Mouse (Mus musculus) C2C12 (cell line): ENCODE results near the gene Bok. TPM values are rescaled to one million over a fixed set of nuclear protein-coding genes. Genes with fewer than 3 reads are reported as not detected.
A peak's percentile ranks its signal among the peaks of the same experiment; 100 is the strongest.

Experiments used
- H3K27me3 ChIP-seq: one replicate; pipeline ENCODE4 v1.6.1; 2011; ENCODE audit not compliant: control insufficient read depth, insufficient read depth, insufficient read length
- H3K36me3 ChIP-seq: one replicate; pipeline ENCODE4 v1.6.1; 2011; ENCODE audit not compliant: control insufficient read depth, insufficient read depth
- H3K4me3 ChIP-seq: one replicate; pipeline ENCODE4 v1.5.1; 2011; ENCODE audit warnings: mild to moderate bottlenecking, control low read depth; ENCODE audit not compliant: poor library complexity, insufficient read depth, severe bottlenecking
- H3K79me2 ChIP-seq: one replicate; pipeline ENCODE4 v1.6.1; 2011; ENCODE audit not compliant: control insufficient read depth, insufficient read depth
- H3K79me3 ChIP-seq: one replicate; pipeline ENCODE4 v1.6.1; 2011; ENCODE audit warnings: low read depth, control low read depth
- H3ac ChIP-seq: one replicate; pipeline ENCODE3; 2011; ENCODE audit warnings: low read depth; ENCODE audit not compliant: control insufficient read depth, insufficient read length
- CEBPB ChIP-seq: IDR thresholded peaks from one replicate; pipeline ENCODE4 v1.6.1; 2011; ENCODE audit warnings: low read depth, mild to moderate bottlenecking, control low read depth, moderate library complexity
- CTCF ChIP-seq: IDR thresholded peaks from one replicate; pipeline ENCODE4 v1.5.1; 2011; ENCODE audit not compliant: control insufficient read depth, insufficient read depth, insufficient read length
- FOSL1 ChIP-seq: IDR thresholded peaks from one replicate; pipeline ENCODE4 v1.8.0; 2011; ENCODE audit warnings: mild to moderate bottlenecking, low read length; ENCODE audit not compliant: poor library complexity, insufficient read depth, severe bottlenecking
- MAX ChIP-seq: IDR thresholded peaks from one replicate; pipeline ENCODE4 v1.6.1; 2011; ENCODE audit warnings: mild to moderate bottlenecking, control low read depth
- MYOD1 ChIP-seq: IDR thresholded peaks from one replicate; pipeline ENCODE4 v1.6.1; 2011; ENCODE audit warnings: low read depth; ENCODE audit not compliant: control insufficient read depth, insufficient read length
- MYOG ChIP-seq: IDR thresholded peaks from one replicate; pipeline ENCODE4 v1.6.1; 2011; ENCODE audit not compliant: control insufficient read depth, insufficient read length; ENCODE audit errors: extremely low read depth
- USF1 ChIP-seq: IDR thresholded peaks from one replicate; pipeline ENCODE4 v1.6.1; 2011; ENCODE audit warnings: low read depth, mild to moderate bottlenecking, control low read depth, moderate library complexity
- polyA plus RNA-seq: library from polyadenylated mRNA; unstranded; fragments of >200 nt; fragmentation: generic; extraction: Trizol; gene quantifications from one replicate; pipeline ENCODE4 v1.2.1, GENCODE M21; 2012; ENCODE audit warnings: missing spikeins

The Bok gene
- polyA plus RNA-seq, 1 experiment = 219 TPM

DNA sequence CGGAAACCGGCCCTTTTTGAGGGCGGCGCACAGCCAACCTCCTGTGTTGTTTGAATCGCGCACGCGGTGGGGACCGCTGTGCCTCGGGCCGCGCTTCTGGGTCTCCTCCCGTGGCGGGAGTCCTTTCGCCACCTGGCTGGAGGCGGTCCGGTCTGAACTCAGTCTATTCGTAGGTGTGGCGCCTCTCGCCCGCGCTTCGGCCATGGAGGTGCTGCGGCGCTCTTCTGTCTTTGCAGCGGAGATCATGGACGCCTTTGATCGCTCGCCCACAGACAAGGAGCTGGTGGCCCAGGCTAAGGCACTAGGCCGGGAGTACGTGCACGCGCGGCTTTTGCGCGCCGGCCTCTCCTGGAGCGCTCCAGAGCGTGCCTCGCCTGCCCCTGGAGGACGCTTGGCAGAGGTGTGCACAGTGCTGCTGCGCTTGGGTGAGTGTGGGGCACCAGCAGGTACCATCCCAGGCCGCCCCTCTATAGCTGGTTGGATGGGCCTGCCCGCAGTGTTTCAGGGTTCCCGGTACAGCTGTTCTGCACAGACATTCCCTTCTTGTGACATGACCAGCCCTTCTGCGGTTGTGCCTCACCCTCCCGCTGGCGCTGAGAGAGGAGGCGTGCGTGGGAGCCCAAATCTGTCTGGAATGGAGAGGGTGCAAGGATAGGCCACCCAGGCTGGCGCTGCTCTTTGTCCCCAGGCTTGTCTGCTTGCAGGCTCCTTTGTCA lies 943 bp downstream of the Bok start:
- H3K27me3 ChIP-seq = no peaks in the 10 kb centered on the region
- H3K4me3 ChIP-seq = peak overlapping the region; percentile 59
- H3K79me2 ChIP-seq = peaks cover 52% of the 10 kb centered on the region
- H3ac ChIP-seq = peak overlapping the region; percentile 97
- H3K36me3 ChIP-seq = peaks cover 35% of the 10 kb centered on the region
- TF ChIP-seq CEBPB (no peak), USF1 (no peak), MYOD1 (peak; percentile 63), CTCF (peak; percentile 72)
- peaks cover 30% of the 10 kb centered on the region for H3K79me3 ChIP-seq

DNA sequence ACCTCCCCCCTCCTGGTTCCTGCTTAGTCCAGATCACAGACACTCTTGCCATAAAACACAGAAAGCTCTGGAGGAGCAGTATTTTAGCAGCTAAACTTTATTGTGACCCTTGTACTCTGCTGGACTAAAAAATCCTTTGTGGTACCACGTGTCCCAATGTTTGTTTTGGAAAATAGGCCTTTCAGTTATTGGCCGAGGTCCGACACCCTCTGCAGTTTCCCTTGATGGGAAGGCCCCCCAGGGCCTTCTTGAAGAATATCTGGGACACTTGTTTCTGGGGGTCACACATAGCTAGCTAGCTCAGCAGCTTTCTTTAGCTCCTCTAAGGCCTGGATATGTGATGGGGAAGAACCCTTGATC lies 1.5 kb downstream of the Bok start:
- peak overlapping the region; percentile 59 for H3K4me3 ChIP-seq
- H3K36me3 ChIP-seq = peaks cover 39% of the 10 kb centered on the region
- TF ChIP-seq USF1 (peak; percentile 59), MYOD1 (no peak)
- peak overlapping the region; percentile 97 for H3ac ChIP-seq
- H3K79me2 ChIP-seq = peaks cover 54% of the 10 kb centered on the region
- peaks cover 30% of the 10 kb centered on the region for H3K79me3 ChIP-seq
- no peaks in the 10 kb centered on the region for H3K27me3 ChIP-seq

DNA sequence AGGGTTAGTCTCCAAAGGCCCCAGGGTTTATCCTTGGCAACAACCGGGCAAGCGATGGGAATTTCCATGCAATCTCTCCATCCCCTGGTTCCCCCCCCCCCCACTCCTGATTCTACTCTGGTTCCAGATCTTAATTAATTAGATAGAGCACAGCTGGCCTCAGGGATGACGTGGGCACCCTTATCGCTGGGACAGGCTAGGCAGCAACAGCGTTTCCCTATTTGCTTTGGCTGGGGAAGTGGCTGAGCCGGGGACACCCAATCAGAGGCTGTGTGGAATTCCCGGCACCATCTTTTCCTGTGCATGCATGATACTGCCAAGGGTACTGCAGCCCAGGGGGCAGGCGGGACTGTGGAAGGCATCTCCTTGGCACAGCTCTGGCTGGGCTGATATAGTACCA lies 2.7 kb downstream of the Bok start:
- peaks cover 47% of the 10 kb centered on the region for H3K36me3 ChIP-seq
- no peaks in the 10 kb centered on the region for H3K27me3 ChIP-seq
- no peak for TF ChIP-seq MYOD1
- no peak for TF ChIP-seq CTCF
- no peak for TF ChIP-seq CEBPB
- TF ChIP-seq MAX = no peak
- no peak for TF ChIP-seq MYOG
- TF ChIP-seq USF1 = no peak
- TF ChIP-seq FOSL1 = no peak
- peaks cover 58% of the 10 kb centered on the region for H3K79me2 ChIP-seq
- peaks cover 30% of the 10 kb centered on the region for H3K79me3 ChIP-seq
- no peak overlapping the region for H3K4me3 ChIP-seq
- no peak overlapping the region for H3ac ChIP-seq

DNA sequence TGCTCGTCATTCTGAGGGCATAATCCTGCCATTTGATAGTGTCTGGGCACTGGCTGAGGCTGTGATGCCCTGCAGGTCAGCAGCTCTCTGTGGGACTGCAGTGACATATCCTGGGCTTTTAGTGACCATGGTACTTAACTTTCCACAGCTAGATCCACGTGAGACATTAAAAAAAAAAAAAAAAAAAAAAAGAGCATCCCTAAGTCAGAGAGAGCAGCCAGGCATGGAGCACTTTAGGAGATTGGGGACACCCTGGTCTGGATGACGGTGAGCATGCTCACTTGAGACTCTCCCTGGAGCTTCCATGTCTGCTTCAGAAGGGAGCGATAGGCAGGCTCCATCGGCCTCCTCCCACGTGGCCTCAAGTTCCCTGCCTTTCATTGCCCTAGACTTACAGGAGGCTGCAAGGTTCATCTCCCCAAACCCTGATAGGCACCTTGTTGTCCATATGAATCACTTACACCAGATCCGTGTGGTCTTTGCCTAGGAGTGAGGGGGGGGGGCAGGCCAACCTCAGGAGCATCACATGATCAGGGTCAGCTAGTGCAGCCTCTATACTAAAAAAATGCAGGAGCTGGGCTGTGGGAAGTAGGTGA lies 4.5 kb downstream of the Bok start:
- no peak for TF ChIP-seq MYOD1
- TF ChIP-seq MYOG = no peak
- no peak for TF ChIP-seq MAX
- TF ChIP-seq FOSL1 = no peak
- no peak for TF ChIP-seq USF1
- TF ChIP-seq CTCF = no peak
- no peak for TF ChIP-seq CEBPB
- no peaks in the 10 kb centered on the region for H3K27me3 ChIP-seq

DNA sequence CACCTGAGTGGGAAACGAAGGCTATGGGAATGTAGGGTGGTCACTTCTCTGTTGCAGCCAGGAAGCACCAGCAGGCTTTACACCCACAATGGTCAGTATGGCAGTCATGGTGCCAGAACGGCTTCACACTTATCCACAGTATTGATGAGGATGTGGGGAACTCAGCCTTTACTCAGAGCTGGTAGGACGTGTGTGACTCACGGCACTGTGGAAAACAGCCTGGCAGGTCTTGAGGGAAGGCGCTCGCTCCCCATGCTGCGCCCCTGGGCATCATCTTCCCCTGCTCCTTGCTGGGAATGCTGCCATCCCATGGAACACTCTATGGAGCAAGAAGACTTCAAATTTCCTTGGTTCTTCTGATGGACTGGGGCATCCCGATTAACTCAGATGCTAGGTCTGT lies 5.6 kb downstream of the Bok start:
- Histone ChIP-seq H3K79me2 (peaks cover 53% of the 10 kb centered on the region), H3K4me3 (no peak overlapping the region), H3K79me3 (peaks cover 30% of the 10 kb centered on the region), H3K27me3 (no peaks in the 10 kb centered on the region), H3ac (no peak overlapping the region), H3K36me3 (peaks cover 62% of the 10 kb centered on the region)
- TF ChIP-seq MAX (no peak), MYOD1 (no peak), USF1 (no peak), MYOG (no peak), CTCF (no peak), FOSL1 (no peak), CEBPB (no peak)

More for the DNA sequence above, 4.5 kb downstream of the Bok start:
- peaks cover 53% of the 10 kb centered on the region for H3K36me3 ChIP-seq
- H3K79me2 ChIP-seq = peaks cover 58% of the 10 kb centered on the region
- no peak overlapping the region for H3K4me3 ChIP-seq
- H3K79me3 ChIP-seq = peaks cover 30% of the 10 kb centered on the region
- no peak overlapping the region for H3ac ChIP-seq

DNA sequence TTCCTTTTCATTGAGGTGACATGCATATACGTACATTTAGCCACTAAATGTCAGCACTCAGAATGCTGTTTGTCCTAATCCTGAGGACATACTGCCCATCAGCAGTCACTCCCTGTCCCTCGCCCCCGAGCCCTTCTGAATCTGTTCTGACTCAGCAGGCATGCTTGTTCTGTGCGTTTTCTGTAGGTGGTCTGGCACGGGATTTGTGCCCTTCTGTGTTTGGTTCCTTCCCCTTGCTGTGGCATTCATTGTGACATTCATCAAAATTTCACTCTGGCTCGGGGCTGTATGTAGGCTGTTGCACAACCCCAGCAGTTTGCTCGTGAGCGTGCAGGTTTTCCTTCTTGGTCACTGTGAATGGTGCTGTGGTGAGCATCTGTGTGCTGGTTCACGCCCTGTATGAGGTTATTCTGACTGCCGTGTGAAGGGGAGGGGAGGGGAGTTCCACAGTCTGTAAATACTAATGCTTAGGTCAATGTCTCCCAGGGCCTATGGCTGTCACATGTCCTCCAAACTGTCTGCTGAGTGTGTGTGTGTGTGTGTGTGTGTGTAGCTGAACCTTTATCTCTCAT lies 6.4 kb downstream of the Bok start:
- peaks cover 46% of the 10 kb centered on the region for H3K79me2 ChIP-seq
- H3K4me3 ChIP-seq = no peak overlapping the region
- no peak overlapping the region for H3ac ChIP-seq
- no peaks in the 10 kb centered on the region for H3K27me3 ChIP-seq
- peaks cover 66% of the 10 kb centered on the region for H3K36me3 ChIP-seq
- H3K79me3 ChIP-seq = peaks cover 26% of the 10 kb centered on the region
- TF ChIP-seq MAX (no peak), FOSL1 (no peak), MYOG (no peak), CTCF (no peak), CEBPB (no peak), USF1 (no peak), MYOD1 (no peak)
